Mouse (Mus musculus) neural tube, embryonic 11.5 days (tissue): Measurements from ENCODE around the gene Esr1. TPM values are rescaled to one million over a fixed set of nuclear protein-coding genes. Genes with fewer than 3 reads are reported as not detected.

Experiments used
- ATAC-seq: fragments of 200-750 bp; cut with Nextera tagmentation; 2 replicates; pipeline ENCODE4 v1.8.0; 2017; ENCODE audit warnings: moderate number of reproducible peaks, mild to moderate bottlenecking, moderate TSS enrichment, moderate library complexity; ENCODE audit not compliant: insufficient read depth, low FRiP score, low TSS enrichment
- DNase-seq: peaks from one replicate; pipeline ENCODE4 v3.0.0-alpha.2; 2015; ENCODE audit warnings: low spot score
- H3K27ac ChIP-seq: fragments of 300-500 bp; sonication (generic); 2 replicates; pipeline ENCODE4 v1.5.1; 2014; ENCODE audit warnings: low read depth, mild to moderate bottlenecking, low read length
- H3K27me3 ChIP-seq: fragments of 300-500 bp; sonication (generic); 2 replicates; pipeline ENCODE4 v1.6.1; 2014; ENCODE audit warnings: mild to moderate bottlenecking, low read length, mixed read lengths; ENCODE audit not compliant: control insufficient read depth, insufficient read depth
- H3K36me3 ChIP-seq: fragments of 300-500 bp; sonication (generic); 2 replicates; pipeline ENCODE4 v1.6.1; 2014; ENCODE audit warnings: mild to moderate bottlenecking, low read length, moderate library complexity, mixed read lengths; ENCODE audit not compliant: control insufficient read depth, insufficient read depth
- H3K4me1 ChIP-seq: fragments of 300-500 bp; sonication (generic); 2 replicates; pipeline ENCODE4 v1.6.1; 2014; ENCODE audit warnings: low read length, mixed read lengths; ENCODE audit not compliant: control insufficient read depth, insufficient read depth
- H3K4me2 ChIP-seq: fragments of 300-500 bp; sonication (generic); 2 replicates; pipeline ENCODE4 v1.6.1; 2014; ENCODE audit warnings: low read depth, mild to moderate bottlenecking, moderate library complexity
- H3K4me3 ChIP-seq: fragments of 300-500 bp; sonication (generic); 2 replicates; pipeline ENCODE4 v1.5.1; 2014; ENCODE audit warnings: low read depth, low read length
- H3K9ac ChIP-seq: fragments of 300-500 bp; sonication (generic); 2 replicates; pipeline ENCODE4 v1.6.1; 2014; ENCODE audit warnings: mild to moderate bottlenecking, low read length
- H3K9me3 ChIP-seq: fragments of 300-500 bp; sonication (generic); 2 replicates; pipeline ENCODE4 v1.6.1; 2016; ENCODE audit warnings: low read length; ENCODE audit not compliant: control insufficient read depth
- WGBS: fragments of 180-500 bp; shearing (Covaris S2); extraction: QIAGEN DNeasy Blood & Tissue Kit; methylation state at CpG from one replicate; pipeline ENCODE4 v1.1.7; 2014; 5-methylcytosine and 5-hydroxymethylcytosine counted together
- polyA plus RNA-seq: library from polyadenylated mRNA; unstranded; fragments of >200 nt; fragmentation: Nextera tagmentation; extraction: Ambion mirVana; gene quantifications from 2 replicates; pipeline ENCODE4 v1.2.1, GENCODE M21; 2014

The Esr1 gene
- polyA plus RNA-seq, 1 experiment from 2014 or later = 0.08 TPM

- no peak overlapping the region for H3K4me3 ChIP-seq
- no peak overlapping the region for H3K4me2 ChIP-seq
- ATAC-seq (no peak), DNase-seq (no peak)
- H3K36me3 ChIP-seq = no peaks in the 10 kb centered on the region
- no peaks in the 10 kb centered on the region for H3K27me3 ChIP-seq
- no peak overlapping the region for H3K9ac ChIP-seq
- WGBS = 88% methylated on average over 2 of the region's 2 CpGs
- no peak overlapping the region for H3K27ac ChIP-seq
- no peaks in the 10 kb centered on the region for H3K4me1 ChIP-seq
- no peaks in the 10 kb centered on the region for H3K9me3 ChIP-seq
Measured at GRCm38 (mm10) chr10:4924391-4924790, 313.0 kb downstream of the Esr1 start.

GRCm38 (mm10) chr10:4943148-4943547, 331.8 kb downstream of the Esr1 start:
- H3K4me3 ChIP-seq = no peak overlapping the region
- H3K4me2 ChIP-seq = no peak overlapping the region
- WGBS = 90% methylated on average over 5 of the region's 5 CpGs
- no peak overlapping the region for H3K27ac ChIP-seq
- no peaks in the 10 kb centered on the region for H3K27me3 ChIP-seq
- no peaks in the 10 kb centered on the region for H3K9me3 ChIP-seq
- DNase-seq (no peak), ATAC-seq (no peak)
- no peaks in the 10 kb centered on the region for H3K36me3 ChIP-seq
- no peaks in the 10 kb centered on the region for H3K4me1 ChIP-seq
- no peak overlapping the region for H3K9ac ChIP-seq

GRCm38 (mm10) chr10:4944725-4945124, 333.3 kb downstream of the Esr1 start:
- ATAC-seq (no peak), DNase-seq (no peak)
- no peaks in the 10 kb centered on the region for H3K27me3 ChIP-seq
- H3K9me3 ChIP-seq = no peaks in the 10 kb centered on the region
- H3K27ac ChIP-seq = no peak overlapping the region
- WGBS = 77% methylated on average over 2 of the region's 2 CpGs
- no peak overlapping the region for H3K4me2 ChIP-seq
- H3K36me3 ChIP-seq = no peaks in the 10 kb centered on the region
- no peaks in the 10 kb centered on the region for H3K4me1 ChIP-seq
- H3K4me3 ChIP-seq = no peak overlapping the region
- H3K9ac ChIP-seq = no peak overlapping the region

GRCm38 (mm10) chr10:4965768-4966167, 354.4 kb downstream of the Esr1 start:
- Histone ChIP-seq H3K27ac (no peak overlapping the region), H3K36me3 (no peaks in the 10 kb centered on the region), H3K4me3 (no peak overlapping the region), H3K4me2 (no peak overlapping the region), H3K9me3 (no peaks in the 10 kb centered on the region), H3K9ac (no peak overlapping the region), H3K27me3 (no peaks in the 10 kb centered on the region), H3K4me1 (no peaks in the 10 kb centered on the region)
- DNase-seq (no peak), ATAC-seq (no peak)
- 33% methylated on average over 1 of the region's 1 CpGs for WGBS

GRCm38 (mm10) chr10:4971156-4971555, 359.8 kb downstream of the Esr1 start:
- Histone ChIP-seq H3K4me3 (no peak overlapping the region), H3K9me3 (no peaks in the 10 kb centered on the region), H3K4me2 (no peak overlapping the region), H3K36me3 (no peaks in the 10 kb centered on the region), H3K9ac (no peak overlapping the region), H3K4me1 (no peaks in the 10 kb centered on the region), H3K27ac (no peak overlapping the region), H3K27me3 (no peaks in the 10 kb centered on the region)
- DNase-seq (no peak), ATAC-seq (no peak)
- WGBS = 66% methylated on average over 7 of the region's 7 CpGs

- Histone ChIP-seq H3K27ac (no peak overlapping the region), H3K9ac (no peak overlapping the region), H3K4me2 (no peak overlapping the region), H3K4me1 (no peaks in the 10 kb centered on the region), H3K27me3 (no peaks in the 10 kb centered on the region), H3K9me3 (no peaks in the 10 kb centered on the region), H3K4me3 (no peak overlapping the region), H3K36me3 (no peaks in the 10 kb centered on the region)
- DNase-seq = no peak
- no peak for ATAC-seq
Measured at GRCm38 (mm10) chr10:4971586-4971985, 360.2 kb downstream of the Esr1 start.

GRCm38 (mm10) chr10:4972026-4972425, 360.6 kb downstream of the Esr1 start:
- Histone ChIP-seq H3K9ac (no peak overlapping the region), H3K27ac (no peak overlapping the region), H3K4me3 (no peak overlapping the region), H3K4me1 (no peaks in the 10 kb centered on the region), H3K9me3 (no peaks in the 10 kb centered on the region), H3K4me2 (no peak overlapping the region), H3K36me3 (no peaks in the 10 kb centered on the region), H3K27me3 (no peaks in the 10 kb centered on the region)
- no peak for DNase-seq
- 69% methylated on average over 2 of the region's 2 CpGs for WGBS
- no peak for ATAC-seq

GRCm38 (mm10) chr10:4974246-4974645, 362.9 kb downstream of the Esr1 start:
- no peak overlapping the region for H3K4me3 ChIP-seq
- 92% methylated on average over 4 of the region's 4 CpGs for WGBS
- H3K4me2 ChIP-seq = no peak overlapping the region
- H3K9me3 ChIP-seq = no peaks in the 10 kb centered on the region
- ATAC-seq = no peak
- no peaks in the 10 kb centered on the region for H3K36me3 ChIP-seq
- H3K27ac ChIP-seq = no peak overlapping the region
- no peaks in the 10 kb centered on the region for H3K4me1 ChIP-seq
- no peak overlapping the region for H3K9ac ChIP-seq
- no peak for DNase-seq
- H3K27me3 ChIP-seq = no peaks in the 10 kb centered on the region

GRCm38 (mm10) chr10:4976557-4976956, 365.2 kb downstream of the Esr1 start:
- no peak overlapping the region for H3K27ac ChIP-seq
- H3K27me3 ChIP-seq = no peaks in the 10 kb centered on the region
- H3K9ac ChIP-seq = no peak overlapping the region
- no peaks in the 10 kb centered on the region for H3K4me1 ChIP-seq
- 97% methylated on average over 2 of the region's 2 CpGs for WGBS
- H3K36me3 ChIP-seq = no peaks in the 10 kb centered on the region
- no peaks in the 10 kb centered on the region for H3K9me3 ChIP-seq
- H3K4me2 ChIP-seq = no peak overlapping the region
- ATAC-seq (no peak), DNase-seq (no peak)
- H3K4me3 ChIP-seq = no peak overlapping the region
